Mouse (Mus musculus) cortical plate, adult 2 months (tissue): ENCODE results near the gene Spesp1. TPM values are rescaled to one million over a fixed set of nuclear protein-coding genes. Genes with fewer than 3 reads are reported as not detected.
A peak's percentile ranks its signal among the peaks of the same experiment; 100 is the strongest.

Experiments
- H3K27ac ChIP-seq: fragments of 200-500 bp; 2 replicates; pipeline ENCODE4 v1.5.1; 2012; ENCODE audit warnings: low read length, control low read depth, inconsistent platforms; ENCODE audit not compliant: insufficient read depth
- H3K4me1 ChIP-seq: fragments of 200-500 bp; 2 replicates; pipeline ENCODE4 v1.6.1; 2011; ENCODE audit warnings: low read length; ENCODE audit not compliant: control insufficient read depth, insufficient read depth
- H3K4me3 ChIP-seq: fragments of 200-500 bp; 2 replicates; pipeline ENCODE4 v1.5.1; 2011; ENCODE audit warnings: mild to moderate bottlenecking, low read length, control low read depth; ENCODE audit not compliant: insufficient read depth
- CTCF ChIP-seq: fragments of 200-500 bp; IDR thresholded peaks from 2 replicates; pipeline ENCODE4 v1.5.1; 2011; ENCODE audit warnings: mild to moderate bottlenecking, control low read depth, low read length; ENCODE audit not compliant: insufficient read depth; ENCODE audit errors: extremely low read depth
- POLR2A ChIP-seq: fragments of 200-500 bp; IDR thresholded peaks from 2 replicates; pipeline ENCODE4 v1.6.1; 2011; ENCODE audit warnings: mild to moderate bottlenecking, low read length, control low read depth; ENCODE audit not compliant: insufficient read depth; ENCODE audit errors: extremely low read depth
- polyA plus RNA-seq: library from polyadenylated mRNA; depleted of rRNA; stranded (reverse); fragments of >200 nt; gene quantifications from 2 replicates; pipeline ENCODE4 v1.2.3, GENCODE M21; 2012; rRNA removed

Gene Spesp1
- polyA plus RNA-seq, 1 experiment = not detected

GRCm38 (mm10) chr9:62231046-62231445 lies 51.0 kb downstream of the Spesp1 start:
- TF ChIP-seq CTCF (no peak), POLR2A (no peak)
- Histone ChIP-seq H3K4me1 (no peaks in the 10 kb centered on the region; the same call in none of the 2 replicates), H3K27ac (no peak overlapping the region), H3K4me3 (no peak overlapping the region)

GRCm38 (mm10) chr9:62229985-62230384 lies 52.0 kb downstream of the Spesp1 start:
- Histone ChIP-seq H3K4me1 (no peaks in the 10 kb centered on the region; the same call in none of the 2 replicates), H3K27ac (peak overlapping the region; percentile 50; the same call in 1 of the 2 replicates), H3K4me3 (no peak overlapping the region)
- TF ChIP-seq POLR2A = no peak
- TF ChIP-seq CTCF = no peak

GRCm38 (mm10) chr9:62222481-62222880 lies 59.5 kb downstream of the Spesp1 start:
- Histone ChIP-seq H3K4me3 (no peak overlapping the region), H3K27ac (no peak overlapping the region), H3K4me1 (peaks cover 9% of the 10 kb centered on the region)
- TF ChIP-seq POLR2A = no peak
- TF ChIP-seq CTCF = no peak

- no peak overlapping the region for H3K27ac ChIP-seq
- TF ChIP-seq POLR2A (no peak), CTCF (no peak)
- H3K4me1 ChIP-seq = peaks cover 9% of the 10 kb centered on the region
- H3K4me3 ChIP-seq = no peak overlapping the region
Measured at GRCm38 (mm10) chr9:62222029-62222428, 60.0 kb downstream of the Spesp1 start.

Other genes with a start within 250 kb of the Spesp1 start
- 12.8 and 13.0 TPM in 2 replicates for gene Glce, start 159.6 kb downstream of the Spesp1 start, polyA plus RNA-seq
- 344 and 411 TPM in 2 replicates for gene Anp32a, start 59.1 kb upstream of the Spesp1 start, polyA plus RNA-seq